ENCODE assay signal across 9 mouse cellular contexts in genomic region chr10:26711068-26711467, GRCm38 (mm10). TPM values are rescaled to one million over a fixed set of nuclear protein-coding genes. Genes with fewer than 3 reads are reported as not detected.
A peak's percentile ranks its signal among the peaks of the same experiment; 100 is the strongest.
DNase-seq lines count a peak whose midpoint lies in the region; ATAC-seq and TF ChIP-seq lines count a peak whose summit lies in the region.
"Had no signal": no experiment of that assay in that cellular context is flagged by ENCODE, and none has a peak within 500 bp of the region (broad histone marks: within the 10 kb centered on the region; RNA-seq: fewer than 3 reads in every experiment).

No protein-coding gene starts in this region.

- no peak for TF ChIP-seq EP300 in heart, postnatal 0 days (IDR thresholded peaks at IDR 0.05; ENCODE audit: low read depth)

- intact Hi-C loops in heart, postnatal 36 days (cut with DNase I), result loop anchor here (1.0 to 2.0 kb wide), 3 partner anchors 42 to 338 kb away; partner anchors contain the start of gene Arhgap18

- H3K4me2 ChIP-seq in heart, postnatal 0 days (ENCODE audit: low read depth, low read length), result no peak overlapping the region
- H3K4me2 ChIP-seq in midbrain, embryonic 16.5 days (ENCODE audit: low read length), result no peak overlapping the region
- H3K4me2 ChIP-seq: limb, embryonic 13.5 days had no signal

- no peaks in the 10 kb centered on the region for H3K9me3 ChIP-seq in heart, postnatal 0 days (replicated peaks; ENCODE audit: control insufficient read depth, low read length)
- H3K9me3 ChIP-seq in heart, embryonic 10.5 days, result no peaks in the 10 kb centered on the region
- no peaks in the 10 kb centered on the region for H3K9me3 ChIP-seq in midbrain, embryonic 16.5 days (replicated peaks; ENCODE audit: control insufficient read depth, low read length, poor library complexity, severe bottlenecking)
- H3K9me3 ChIP-seq: limb, embryonic 13.5 days had no signal

- no peak for ATAC-seq in heart, postnatal 0 days (ENCODE audit: insufficient read depth, low read depth)
- peak; percentile 61; the same call in 1 of the 2 replicates for ATAC-seq in midbrain, embryonic 16.5 days

- no peak overlapping the region for H3K9ac ChIP-seq in heart, postnatal 0 days (replicated peaks; ENCODE audit: low read depth, low read length)
- no peak overlapping the region for H3K9ac ChIP-seq in midbrain, embryonic 16.5 days (ENCODE audit: low read depth, low read length)
- H3K9ac ChIP-seq: limb, embryonic 13.5 days had no signal

- 4% methylated on average over 3 of the region's 3 CpGs for WGBS in heart, postnatal 0 days
- 13% methylated on average over 3 of the region's 3 CpGs for WGBS in heart, embryonic 10.5 days
- WGBS in midbrain, embryonic 16.5 days, result under 1% methylated on average over 3 of the region's 3 CpGs

- no peaks in the 10 kb centered on the region for H3K27me3 ChIP-seq in heart, postnatal 0 days (ENCODE audit: control insufficient read depth, insufficient read depth, low read length)
- no peaks in the 10 kb centered on the region for H3K27me3 ChIP-seq in heart, embryonic 10.5 days (ENCODE audit: insufficient read depth, poor library complexity, severe bottlenecking)
- no peaks in the 10 kb centered on the region for H3K27me3 ChIP-seq in midbrain, embryonic 16.5 days (ENCODE audit: control insufficient read depth, insufficient read depth, low read depth, low read length)
- H3K27me3 ChIP-seq: limb, embryonic 13.5 days had no signal

- H3K4me1 ChIP-seq in heart, postnatal 0 days (ENCODE audit: control insufficient read depth, insufficient read depth), result no peaks in the 10 kb centered on the region
- no peaks in the 10 kb centered on the region for H3K4me1 ChIP-seq in heart, embryonic 10.5 days
- peaks cover 2% of the 10 kb centered on the region; the same call in 1 of the 2 replicates for H3K4me1 ChIP-seq in midbrain, embryonic 16.5 days (ENCODE audit: control insufficient read depth, insufficient read depth, low read length)

- H3K4me3 ChIP-seq in heart, postnatal 0 days (ENCODE audit: low read depth, low read length), result no peak overlapping the region
- no peak overlapping the region for H3K4me3 ChIP-seq in heart, embryonic 10.5 days
- no peak overlapping the region for H3K4me3 ChIP-seq in midbrain, embryonic 16.5 days (ENCODE audit: low read depth, low read length)
- H3K4me3 ChIP-seq: limb, embryonic 13.5 days had no signal

- no peaks in the 10 kb centered on the region for H3K36me3 ChIP-seq in heart, postnatal 0 days (replicated peaks; ENCODE audit: control insufficient read depth, insufficient read depth, low read length)
- no peaks in the 10 kb centered on the region for H3K36me3 ChIP-seq in heart, embryonic 10.5 days
- H3K36me3 ChIP-seq in midbrain, embryonic 16.5 days (ENCODE audit: control insufficient read depth, insufficient read depth, low read length), result no peaks in the 10 kb centered on the region
- H3K36me3 ChIP-seq: limb, embryonic 13.5 days had no signal

- peak; percentile 71 for TF ChIP-seq CTCF in heart, postnatal 0 days (IDR thresholded peaks at IDR 0.05; ENCODE audit: low read depth)

- DNase-seq in heart, postnatal 0 days (ENCODE audit: low spot score), result peak; percentile 80
- DNase-seq in heart, embryonic 10.5 days (ENCODE audit: low spot score), result no peak
- peak; percentile 30 for DNase-seq in ES-CJ7 (ENCODE audit: low read depth, low spot score)
- DNase-seq in c-Kit-positive CD71-positive TER-119-negative erythroid progenitor cells, embryonic 14.5 days (ENCODE audit: low read depth), result peak; percentile 28
- DNase-seq in heart, postnatal 36 days, result peak; percentile 34 to 37
- DNase-seq in layer of hippocampus, adult 8-10 months (ENCODE audit: low spot score in 2 of 2), result peak; percentile 11 to 47
- DNase-seq in testis, postnatal 14 days (ENCODE audit: low spot score), result no peak

- no peak overlapping the region for H3K27ac ChIP-seq in heart, postnatal 0 days (ENCODE audit: low read depth)
- no peak overlapping the region for H3K27ac ChIP-seq in heart, embryonic 10.5 days
- 0 out of 2 replicates have a peak overlapping the region, but pooled peaks have one; percentile 49 for H3K27ac ChIP-seq in midbrain, embryonic 16.5 days (ENCODE audit: low read length)
- H3K27ac ChIP-seq: limb, embryonic 13.5 days had no signal

RNA-seq across cellular contexts. Expression of gene Arhgap18, which starts 42.2 kb away (rescaled TPM):
- total RNA-seq in heart, postnatal 0 days (2014; rRNA removed; ENCODE audit: low replicate concordance), result 27.7 and 32.5 TPM in 2 replicates
- polyA plus RNA-seq in heart, postnatal 0 days (2015; fragmentation: Nextera tagmentation; extraction: Ambion mirVana), result 28.9 and 31.7 TPM in 2 replicates
- 12.8 and 22.7 TPM in 2 replicates for polyA plus RNA-seq in heart, embryonic 10.5 days (2016; fragmentation: Nextera tagmentation; extraction: Ambion mirVana)
- 10 to 100 TPM; 17.6 to 18.7 TPM for total RNA-seq in heart, postnatal 36 days (2021)
- 1 to 10 TPM; 5.4 to 9.6 (median 7.7) TPM for total RNA-seq in layer of hippocampus, adult 8-10 months (2022)
- 13.9 and 14.7 TPM in 2 replicates for polyA plus RNA-seq in midbrain, embryonic 16.5 days (2015; fragmentation: Nextera tagmentation; extraction: Ambion mirVana)

Comparison
In these comparisons a context has a peak if more than half of its experiments do, and no peak if none do; other contexts are left out.
1. DNase-seq: peak in heart, postnatal 0 days (single experiment), ES-CJ7 (single experiment), c-Kit-positive CD71-positive TER-119-negative erythroid progenitor cells, embryonic 14.5 days (single experiment), heart, postnatal 36 days (2 of 2) and layer of hippocampus, adult 8-10 months (2 of 2); none in heart, embryonic 10.5 days (single experiment) and testis, postnatal 14 days (single experiment).